Mouse (Mus musculus) neural tube, embryonic 15.5 days (tissue): ENCODE data around the gene Strbp. TPM values are rescaled to one million over a fixed set of nuclear protein-coding genes. Genes with fewer than 3 reads are reported as not detected.

Experiments used
- ATAC-seq: fragments of 200-750 bp; cut with Nextera tagmentation; 2 replicates; pipeline ENCODE4 v1.8.0; 2017; ENCODE audit warnings: mild to moderate bottlenecking, moderate TSS enrichment, moderate library complexity; ENCODE audit not compliant: low FRiP score
- H3K27ac ChIP-seq: fragments of 300-500 bp; sonication (generic); replicated peaks from 2 replicates; pipeline ENCODE4 v1.5.1; 2015; ENCODE audit warnings: mild to moderate bottlenecking, inconsistent platforms
- H3K27me3 ChIP-seq: fragments of 300-500 bp; sonication (generic); replicated peaks from 2 replicates; pipeline ENCODE4 v1.6.1; 2015; ENCODE audit warnings: inconsistent platforms
- H3K36me3 ChIP-seq: fragments of 300-500 bp; sonication (generic); 2 replicates; pipeline ENCODE4 v1.6.1; 2015; ENCODE audit warnings: inconsistent platforms
- H3K4me1 ChIP-seq: fragments of 300-500 bp; sonication (generic); 2 replicates; pipeline ENCODE4 v1.6.1; 2015; ENCODE audit warnings: inconsistent platforms
- H3K4me2 ChIP-seq: fragments of 300-500 bp; sonication (generic); 2 replicates; pipeline ENCODE4 v1.6.1; 2015; ENCODE audit warnings: inconsistent platforms, mild to moderate bottlenecking, moderate library complexity
- H3K4me3 ChIP-seq: fragments of 300-500 bp; sonication (generic); replicated peaks from 2 replicates; pipeline ENCODE4 v1.5.1; 2015; ENCODE audit warnings: mild to moderate bottlenecking, inconsistent platforms
- H3K9ac ChIP-seq: fragments of 300-500 bp; sonication (generic); replicated peaks from 2 replicates; pipeline ENCODE4 v1.6.1; 2015; ENCODE audit warnings: mild to moderate bottlenecking, inconsistent platforms
- H3K9me3 ChIP-seq: fragments of 300-500 bp; sonication (generic); replicated peaks from 2 replicates; pipeline ENCODE4 v1.6.1; 2016; ENCODE audit warnings: inconsistent platforms
- WGBS: fragments of 180-500 bp; shearing (Covaris S2); methylation state at CpG from one replicate; pipeline ENCODE4 v1.1.7; 2015; ENCODE audit warnings: mixed read lengths; 5-methylcytosine and 5-hydroxymethylcytosine counted together
- microRNA-seq: library from miRNA; unstranded; fragments of <30 nt; microRNA quantifications from one replicate; pipeline ENCODE4, GENCODE M21; 2017
- polyA plus RNA-seq: library from polyadenylated mRNA; unstranded; fragments of >200 nt; fragmentation: Nextera tagmentation; extraction: Ambion mirVana; gene quantifications from 2 replicates; pipeline ENCODE4 v1.2.1, GENCODE M21; 2015

Strbp gene
- polyA plus RNA-seq, 1 experiment from 2014 or later, result 98.3 TPM

GRCm38 (mm10) chr2:37452376-37452760 lies 251.3 kb downstream of the Strbp start:
- H3K4me3 ChIP-seq, result peak overlapping the region; percentile 90
- H3K27me3 ChIP-seq, result no peaks in the 10 kb centered on the region
- H3K27ac ChIP-seq, result peak overlapping the region; percentile 94
- H3K9me3 ChIP-seq, result no peaks in the 10 kb centered on the region
- peak overlapping the region; percentile 96 for H3K9ac ChIP-seq
- no peaks in the 10 kb centered on the region for H3K36me3 ChIP-seq
- H3K4me2 ChIP-seq, result peak overlapping the region; percentile 82
- peaks cover 24% of the 10 kb centered on the region for H3K4me1 ChIP-seq
- ATAC-seq, result peak; percentile 87
- under 1% methylated on average over 21 of the region's 24 CpGs for WGBS

GRCm38 (mm10) chr2:37451667-37452375 lies 251.8 kb downstream of the Strbp start:
- no peaks in the 10 kb centered on the region for H3K36me3 ChIP-seq
- no peaks in the 10 kb centered on the region for H3K9me3 ChIP-seq
- peak overlapping the region; percentile 82 for H3K4me2 ChIP-seq
- H3K9ac ChIP-seq, result peak overlapping the region; percentile 96
- H3K4me1 ChIP-seq, result peaks cover 24% of the 10 kb centered on the region
- WGBS, result 8% methylated on average over 41 of the region's 44 CpGs
- ATAC-seq, result peak; percentile 96
- H3K4me3 ChIP-seq, result peak overlapping the region; percentile 90
- no peaks in the 10 kb centered on the region for H3K27me3 ChIP-seq
- peak overlapping the region; percentile 94 for H3K27ac ChIP-seq

DNA sequence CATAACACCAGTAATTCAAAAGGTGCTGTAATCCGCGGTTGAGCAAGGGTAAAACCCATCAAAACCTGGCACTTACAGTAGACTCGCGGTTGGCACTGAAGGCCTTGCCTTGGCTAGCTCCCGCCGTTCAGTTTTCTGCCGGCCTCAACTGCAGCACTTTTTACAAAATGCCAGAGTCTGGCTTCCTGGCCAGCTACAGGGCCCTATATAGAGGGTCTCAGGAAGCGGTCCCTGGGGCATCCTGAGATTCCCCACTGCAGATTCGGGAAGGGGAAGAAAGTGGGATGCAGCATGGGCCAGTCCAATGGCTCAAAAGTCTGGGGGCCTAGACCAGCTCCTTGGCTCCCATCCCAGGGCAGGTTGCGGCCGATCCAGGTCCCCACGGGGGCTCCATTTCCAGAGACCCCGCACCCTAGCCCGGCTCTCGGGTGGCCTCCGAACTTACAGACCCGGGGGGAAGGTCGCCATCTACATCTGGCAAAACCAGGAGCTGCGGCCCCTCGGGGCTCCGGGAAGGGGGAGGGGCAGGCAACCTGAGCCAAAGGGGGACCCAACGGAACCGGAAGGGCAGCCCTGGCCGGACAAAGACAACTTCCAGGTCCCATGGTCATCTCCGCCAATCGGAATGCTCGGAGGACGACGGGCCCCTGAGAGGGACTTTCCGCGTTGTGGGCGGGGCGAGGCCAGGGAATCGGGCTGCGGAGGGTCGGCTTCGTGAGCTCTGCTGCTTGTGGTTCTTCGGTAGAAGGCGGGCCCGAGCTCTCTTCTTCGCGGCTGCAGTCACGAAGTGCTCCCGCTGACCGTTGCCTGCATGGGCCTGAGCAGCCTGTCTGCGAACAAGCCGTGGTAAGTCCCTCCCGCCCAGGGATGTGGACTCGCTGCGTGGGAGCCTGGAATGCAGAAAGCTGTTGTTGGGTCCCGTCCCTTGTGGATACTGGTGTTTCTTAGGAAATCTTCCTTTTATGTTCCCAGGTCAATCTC lies 260.8 kb downstream of the Strbp start, which contains the start of the genes Zbtb26, Zbtb6 and Rabgap1:
Zbtb26 (minus strand) TSS at position 525 of the 981 bp plus-strand sequence.
Zbtb6 (minus strand) TSS at position 561 of the 981 bp plus-strand sequence.
Rabgap1 (plus strand) TSS at position 669 of the 981 bp plus-strand sequence.
- ATAC-seq, result peak; percentile 98
- Histone ChIP-seq H3K36me3 (no peaks in the 10 kb centered on the region), H3K9ac (peak within 1 kb of the TSS; percentile 92), H3K4me1 (peaks cover 29% of the 10 kb centered on the region), H3K27me3 (no peaks in the 10 kb centered on the region), H3K27ac (peak within 1 kb of the TSS; percentile 89), H3K4me2 (peak within 1 kb of the TSS; percentile 63), H3K9me3 (no peaks in the 10 kb centered on the region), H3K4me3 (peak within 1 kb of the TSS; percentile 95)
- WGBS, result 0% methylated on average over 51 of the region's 51 CpGs

Small RNAs within 50 kb of the gene (microRNA-seq; reads per million reads assigned to microRNA genes)
- gene Mir5128, result not detected

Other genes with a start within 250 kb of the Strbp start
- 12.0 and 14.7 TPM in 2 replicates for gene Gpr21, start 187.5 kb downstream of the Strbp start, polyA plus RNA-seq
- gene Crb2, start 72.4 kb upstream of the Strbp start, polyA plus RNA-seq, result 2.5 and 2.6 TPM in 2 replicates